Mouse (Mus musculus) intestine, postnatal 0 days (tissue): ENCODE results near the gene Brix1. TPM values are rescaled to one million over a fixed set of nuclear protein-coding genes. Genes with fewer than 3 reads are reported as not detected.

ENCODE experiments used
- ATAC-seq: fragments of 200-750 bp; cut with Nextera tagmentation; 2 replicates; pipeline ENCODE4 v1.8.0; 2017; ENCODE audit warnings: mild to moderate bottlenecking, moderate TSS enrichment, moderate library complexity
- H3K27ac ChIP-seq: fragments of 300-500 bp; sonication (generic); 2 replicates; pipeline ENCODE4 v1.5.1; 2014; ENCODE audit warnings: mild to moderate bottlenecking, low read depth, low read length, moderate library complexity
- H3K27me3 ChIP-seq: fragments of 300-500 bp; sonication (generic); replicated peaks from 2 replicates; pipeline ENCODE4 v1.6.1; 2014; ENCODE audit warnings: low read length, mixed read lengths; ENCODE audit not compliant: control insufficient read depth, insufficient read depth
- H3K36me3 ChIP-seq: fragments of 300-500 bp; sonication (generic); 2 replicates; pipeline ENCODE4 v1.6.1; 2014; ENCODE audit warnings: mild to moderate bottlenecking, moderate library complexity; ENCODE audit not compliant: control insufficient read depth, insufficient read depth
- H3K4me1 ChIP-seq: fragments of 300-500 bp; sonication (generic); replicated peaks from 2 replicates; pipeline ENCODE4 v1.6.1; 2014; ENCODE audit warnings: antibody characterized with exemption, low read length, mixed read lengths; ENCODE audit not compliant: control insufficient read depth, insufficient read depth
- H3K4me2 ChIP-seq: fragments of 300-500 bp; sonication (generic); replicated peaks from 2 replicates; pipeline ENCODE4 v1.6.1; 2014; ENCODE audit warnings: low read depth, mild to moderate bottlenecking, moderate library complexity
- H3K4me3 ChIP-seq: fragments of 300-500 bp; sonication (generic); 2 replicates; pipeline ENCODE4 v1.5.1; 2014; ENCODE audit warnings: low read depth, low read length
- H3K9ac ChIP-seq: fragments of 300-500 bp; sonication (generic); 2 replicates; pipeline ENCODE4 v1.6.1; 2014; ENCODE audit warnings: mild to moderate bottlenecking, low read depth, low read length
- H3K9me3 ChIP-seq: fragments of 300-500 bp; sonication (generic); 2 replicates; pipeline ENCODE4 v1.6.1; 2016; ENCODE audit warnings: mixed run types; ENCODE audit not compliant: control insufficient read depth
- CTCF ChIP-seq: sonication (generic); IDR thresholded peaks from 2 replicates; pipeline ENCODE4 v1.5.1; 2016; ENCODE audit warnings: low read depth, mild to moderate bottlenecking, control low read depth, antibody characterized with exemption, moderate library complexity
- WGBS: fragments of 180-500 bp; shearing (Covaris S2); extraction: QIAGEN DNeasy Blood & Tissue Kit; methylation state at CpG from one replicate; pipeline ENCODE4 v1.1.7; 2014; 5-methylcytosine and 5-hydroxymethylcytosine counted together
- polyA plus RNA-seq: library from polyadenylated mRNA; unstranded; fragments of >200 nt; fragmentation: Nextera tagmentation; extraction: Ambion mirVana; gene quantifications from 2 replicates; pipeline ENCODE4 v1.2.1, GENCODE M21; 2015

The Brix1 gene
- polyA plus RNA-seq, 1 experiment from 2014 or later: 65.4 TPM

- TF ChIP-seq CTCF: no peak
- no peak overlapping the region for H3K27ac ChIP-seq
- no peak overlapping the region for H3K4me3 ChIP-seq
- no peak for ATAC-seq
- 0 out of 2 replicates have a peak, but pooled peaks cover 3% of the 10 kb centered on the region for H3K4me1 ChIP-seq
- H3K36me3 ChIP-seq: no peaks in the 10 kb centered on the region
- H3K27me3 ChIP-seq: no peaks in the 10 kb centered on the region
- H3K9ac ChIP-seq: no peak overlapping the region
- H3K4me2 ChIP-seq: no peak overlapping the region
- no peaks in the 10 kb centered on the region for H3K9me3 ChIP-seq
- 72% methylated on average over 3 of the region's 3 CpGs for WGBS
Observed at GRCm38 (mm10) chr15:10468761-10469160, 17.0 kb downstream of the Brix1 start.

DNA sequence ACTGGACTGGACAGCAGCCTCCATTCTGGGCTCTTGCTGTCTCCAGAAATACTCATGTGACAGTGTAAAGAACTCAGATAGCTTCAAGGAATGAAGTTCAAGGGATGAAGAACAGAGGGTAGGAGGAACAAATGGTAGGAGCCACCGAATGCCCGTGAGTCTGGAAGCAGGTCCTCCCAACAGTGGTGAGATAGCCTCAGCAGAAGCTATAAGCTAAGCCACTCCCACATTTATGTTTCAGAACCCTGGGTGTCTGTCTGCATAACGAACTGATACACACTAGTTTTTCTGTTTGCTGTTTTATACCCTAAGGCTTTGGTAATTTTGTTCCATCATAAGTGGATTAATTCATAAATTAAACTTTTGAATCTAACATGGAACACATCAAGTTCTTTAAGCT is 21.1 kb downstream of the Brix1 start:
- Histone ChIP-seq H3K27me3 (no peaks in the 10 kb centered on the region), H3K4me3 (no peak overlapping the region), H3K9ac (no peak overlapping the region), H3K36me3 (peaks cover 23% of the 10 kb centered on the region), H3K4me1 (0 out of 2 replicates have a peak, but pooled peaks cover 3% of the 10 kb centered on the region), H3K27ac (no peak overlapping the region), H3K4me2 (no peak overlapping the region), H3K9me3 (no peaks in the 10 kb centered on the region)
- no peak for ATAC-seq
- WGBS: 90% methylated on average over 3 of the region's 3 CpGs
- TF ChIP-seq CTCF: no peak

GRCm38 (mm10) chr15:10463555-10463954 is 22.2 kb downstream of the Brix1 start:
- no peak overlapping the region for H3K9ac ChIP-seq
- WGBS: 83% methylated on average over 5 of the region's 5 CpGs

GRCm38 (mm10) chr15:10460986-10461385 is 24.8 kb downstream of the Brix1 start:
- no peak overlapping the region for H3K4me2 ChIP-seq
- WGBS: 83% methylated on average over 12 of the region's 12 CpGs

More at GRCm38 (mm10) chr15:10463555-10463954, 22.2 kb downstream of the Brix1 start:
- no peak for TF ChIP-seq CTCF
- no peaks in the 10 kb centered on the region for H3K4me1 ChIP-seq
- no peak overlapping the region for H3K27ac ChIP-seq
- H3K4me2 ChIP-seq: no peak overlapping the region
- no peak overlapping the region for H3K4me3 ChIP-seq
- ATAC-seq: no peak
- no peaks in the 10 kb centered on the region for H3K9me3 ChIP-seq
- peaks cover 24% of the 10 kb centered on the region for H3K36me3 ChIP-seq
- no peaks in the 10 kb centered on the region for H3K27me3 ChIP-seq

DNA sequence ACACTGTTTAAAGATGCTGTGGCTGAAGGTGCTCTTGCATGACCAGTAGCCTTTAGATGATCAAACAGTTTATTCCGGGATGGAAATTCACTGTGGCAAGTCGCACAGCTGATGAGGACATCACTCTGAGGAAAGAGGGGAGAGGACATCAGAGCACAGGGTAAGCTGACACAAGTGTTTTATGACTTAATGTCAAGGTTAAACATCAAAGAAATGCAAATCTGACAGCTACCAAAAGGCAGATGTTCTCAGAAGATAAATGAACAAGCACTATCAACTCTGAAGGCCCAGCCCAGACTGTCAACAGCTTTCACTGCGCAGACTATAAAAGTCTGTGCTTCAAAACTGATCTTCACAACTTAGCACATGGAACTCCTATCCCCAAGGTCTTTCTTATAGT is 38.6 kb downstream of the Brix1 start:
- WGBS: 80% methylated on average over 3 of the region's 3 CpGs
- H3K36me3 ChIP-seq: peaks cover 32% of the 10 kb centered on the region
- ATAC-seq: no peak
- H3K4me1 ChIP-seq: no peaks in the 10 kb centered on the region
- no peak overlapping the region for H3K27ac ChIP-seq
- H3K9ac ChIP-seq: no peak overlapping the region
- TF ChIP-seq CTCF: no peak
- H3K4me2 ChIP-seq: no peak overlapping the region
- H3K9me3 ChIP-seq: no peaks in the 10 kb centered on the region
- no peak overlapping the region for H3K4me3 ChIP-seq
- H3K27me3 ChIP-seq: no peaks in the 10 kb centered on the region

More at GRCm38 (mm10) chr15:10460986-10461385, 24.8 kb downstream of the Brix1 start:
- Histone ChIP-seq H3K9ac (no peak overlapping the region), H3K27me3 (no peaks in the 10 kb centered on the region), H3K4me3 (no peak overlapping the region), H3K36me3 (peaks cover 29% of the 10 kb centered on the region), H3K9me3 (no peaks in the 10 kb centered on the region), H3K4me1 (no peaks in the 10 kb centered on the region), H3K27ac (no peak overlapping the region)
- no peak for ATAC-seq
- no peak for TF ChIP-seq CTCF

DNA sequence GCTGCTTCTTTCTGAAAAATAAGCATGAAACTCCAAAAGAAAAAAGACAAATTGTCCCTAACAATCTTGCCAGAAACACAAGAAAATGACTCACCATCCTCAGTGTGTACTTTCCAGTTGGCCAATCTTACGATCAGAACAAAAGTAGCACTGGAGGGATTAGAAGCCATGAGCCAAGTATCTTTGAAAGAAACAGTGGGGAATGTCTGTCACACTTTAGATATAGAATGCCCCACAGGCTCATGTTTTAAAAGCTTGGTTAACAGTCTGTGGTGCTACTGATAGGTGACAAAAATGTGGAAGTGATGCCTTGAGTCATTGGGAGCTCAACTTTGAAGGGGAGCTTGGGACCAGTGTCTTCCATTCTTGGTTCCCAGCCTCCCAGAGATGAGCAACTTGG is 43.5 kb downstream of the Brix1 start:
- Histone ChIP-seq H3K4me1 (no peaks in the 10 kb centered on the region), H3K4me3 (no peak overlapping the region), H3K27me3 (no peaks in the 10 kb centered on the region), H3K9me3 (no peaks in the 10 kb centered on the region), H3K4me2 (no peak overlapping the region), H3K36me3 (peaks cover 9% of the 10 kb centered on the region), H3K9ac (no peak overlapping the region), H3K27ac (no peak overlapping the region)
- ATAC-seq: no peak
- TF ChIP-seq CTCF: no peak
- 85% methylated on average over 1 of the region's 1 CpGs for WGBS

GRCm38 (mm10) chr15:10441493-10441892 is 44.3 kb downstream of the Brix1 start:
- no peak overlapping the region for H3K9ac ChIP-seq
- no peak overlapping the region for H3K27ac ChIP-seq
- no peak overlapping the region for H3K4me3 ChIP-seq
- no peaks in the 10 kb centered on the region for H3K27me3 ChIP-seq
- no peaks in the 10 kb centered on the region for H3K9me3 ChIP-seq
- 81% methylated on average over 9 of the region's 9 CpGs for WGBS
- ATAC-seq: no peak
- H3K4me2 ChIP-seq: no peak overlapping the region
- no peaks in the 10 kb centered on the region for H3K4me1 ChIP-seq
- H3K36me3 ChIP-seq: peaks cover 5% of the 10 kb centered on the region
- no peak for TF ChIP-seq CTCF
